Mouse (Mus musculus) Muller cell, postnatal 12 days (primary cell): ENCODE measurements around the gene Gm11011.

Experiments used
- DNase-seq: peaks from one replicate; pipeline ENCODE4 v3.0.0-alpha.2; 2015; ENCODE audit errors: inconsistent ontology term

Gm11011 gene

DNA sequence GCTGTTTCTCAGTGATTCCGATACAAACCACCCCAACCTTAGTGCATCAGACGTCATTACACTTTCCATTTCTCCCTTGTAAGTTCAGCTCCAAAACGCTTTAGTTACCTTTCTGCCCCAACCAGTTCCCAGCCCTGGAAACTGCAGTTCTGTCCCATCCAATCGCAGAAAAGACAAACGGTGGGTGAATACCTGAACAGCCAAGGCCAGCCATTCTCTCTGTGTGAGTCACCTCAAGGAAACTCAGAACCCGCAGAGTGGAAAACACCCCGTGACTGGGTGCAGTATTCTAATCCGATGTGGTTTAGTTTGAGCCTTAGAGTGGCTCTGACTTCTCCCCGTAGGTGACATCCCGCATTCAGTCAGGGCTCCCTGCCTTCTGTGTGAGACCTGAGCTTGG lies 2.2 kb upstream of the Gm11011 start:
- DNase-seq = no peak

DNA sequence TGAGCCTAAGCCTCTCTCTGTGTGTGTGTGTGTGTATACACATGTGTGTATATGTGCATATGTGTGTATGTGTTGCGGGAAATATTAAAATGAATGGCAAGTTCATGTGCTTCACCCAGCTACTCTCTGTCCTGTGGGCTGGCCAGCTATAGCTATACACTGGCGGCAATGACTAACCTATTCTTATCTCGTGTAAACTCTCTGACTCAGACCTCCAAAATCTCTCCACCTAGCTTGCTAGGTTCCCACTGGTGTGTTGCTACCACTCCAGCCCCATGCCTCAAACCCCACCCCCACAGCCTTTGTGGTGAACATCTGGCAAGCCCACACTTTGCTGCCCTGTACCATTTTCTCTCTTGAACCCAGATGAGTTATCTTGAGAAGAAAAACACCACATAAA lies 857 bp downstream of the Gm11011 start:
- no peak for DNase-seq

DNA sequence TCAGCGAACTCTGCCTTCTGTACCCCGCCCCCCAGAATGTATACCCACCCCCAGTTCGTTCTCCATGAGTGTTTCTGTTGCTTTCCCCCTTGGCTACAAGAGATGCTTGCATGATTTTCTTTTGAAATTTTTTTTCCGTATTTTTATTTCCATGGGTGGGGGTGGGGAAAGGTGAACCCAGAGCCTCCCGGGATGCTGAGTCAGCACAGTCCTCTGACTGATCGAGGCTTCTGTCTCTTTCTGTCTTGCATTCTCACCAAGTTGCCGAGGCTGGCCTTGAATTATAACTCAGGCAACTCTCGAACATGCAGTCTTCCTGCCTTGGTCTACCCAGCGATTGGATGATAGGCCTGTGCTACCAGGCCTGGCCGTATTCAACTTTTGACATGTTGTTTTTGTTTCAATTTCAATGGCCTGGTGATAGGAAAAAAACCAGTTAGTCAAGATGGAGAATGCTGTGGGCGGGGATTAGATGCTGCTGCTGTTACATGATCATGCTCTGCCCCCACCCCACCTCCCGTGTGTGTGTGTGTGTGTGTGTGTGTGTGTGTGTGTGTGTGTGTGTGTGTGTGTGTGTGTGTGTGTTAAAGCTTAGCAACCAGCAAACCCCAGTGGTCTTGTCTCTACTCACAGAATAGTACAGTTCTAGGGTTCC lies 1.8 kb downstream of the Gm11011 start:
- DNase-seq = no peak

DNA sequence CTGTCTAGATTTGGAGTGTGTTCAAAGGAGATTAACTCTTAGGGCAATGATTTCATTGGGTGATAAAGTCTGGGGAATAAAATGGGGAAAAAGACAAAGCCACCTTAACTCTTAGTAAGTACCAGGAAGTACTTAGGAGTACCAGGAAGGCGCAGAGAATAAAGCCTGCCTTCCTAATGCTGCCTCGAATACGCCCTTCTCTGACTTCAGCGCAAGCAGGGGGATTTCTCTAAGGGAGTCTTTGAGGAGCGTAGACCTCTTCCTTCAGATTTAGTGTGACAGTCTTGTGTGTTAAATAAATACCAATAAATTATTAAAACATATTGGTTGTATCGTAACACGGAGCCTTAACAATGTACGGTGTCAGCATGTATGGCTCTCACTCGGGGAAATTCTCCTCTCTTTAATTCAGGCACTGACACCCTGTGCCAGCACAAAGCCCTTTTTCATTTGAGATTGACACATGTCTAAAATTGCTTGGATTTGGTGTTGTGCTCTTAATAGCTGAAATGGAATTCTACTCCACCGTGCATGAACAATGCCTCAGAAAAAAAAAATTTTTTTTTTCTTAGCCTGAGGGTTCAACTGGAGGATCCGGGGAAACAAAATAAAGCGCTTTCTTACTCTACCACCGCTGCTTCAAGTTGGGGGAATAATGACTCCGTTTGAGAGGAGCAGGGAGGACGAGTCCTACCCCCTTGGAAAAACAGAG lies 2.6 kb downstream of the Gm11011 start:
- no peak for DNase-seq

DNA sequence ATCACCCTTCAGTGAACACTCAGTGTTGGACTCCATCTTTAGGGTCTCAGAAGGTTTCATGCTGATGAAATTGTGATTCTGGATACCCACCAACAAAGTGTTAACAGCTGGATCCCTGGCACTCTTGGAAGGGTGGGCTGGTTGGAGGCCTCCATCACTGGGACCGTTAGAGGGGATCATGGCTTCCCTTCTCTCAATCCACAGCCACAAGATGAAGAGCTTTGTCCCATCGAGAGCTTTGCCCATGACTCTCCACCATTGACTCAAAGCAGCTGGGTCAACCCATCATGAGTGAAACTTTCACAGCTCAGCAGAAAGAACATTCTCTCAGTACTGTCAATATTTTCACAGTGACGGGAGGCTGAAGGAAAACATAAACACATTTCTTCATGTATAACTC lies 4.1 kb downstream of the Gm11011 start:
- no peak for DNase-seq

DNA sequence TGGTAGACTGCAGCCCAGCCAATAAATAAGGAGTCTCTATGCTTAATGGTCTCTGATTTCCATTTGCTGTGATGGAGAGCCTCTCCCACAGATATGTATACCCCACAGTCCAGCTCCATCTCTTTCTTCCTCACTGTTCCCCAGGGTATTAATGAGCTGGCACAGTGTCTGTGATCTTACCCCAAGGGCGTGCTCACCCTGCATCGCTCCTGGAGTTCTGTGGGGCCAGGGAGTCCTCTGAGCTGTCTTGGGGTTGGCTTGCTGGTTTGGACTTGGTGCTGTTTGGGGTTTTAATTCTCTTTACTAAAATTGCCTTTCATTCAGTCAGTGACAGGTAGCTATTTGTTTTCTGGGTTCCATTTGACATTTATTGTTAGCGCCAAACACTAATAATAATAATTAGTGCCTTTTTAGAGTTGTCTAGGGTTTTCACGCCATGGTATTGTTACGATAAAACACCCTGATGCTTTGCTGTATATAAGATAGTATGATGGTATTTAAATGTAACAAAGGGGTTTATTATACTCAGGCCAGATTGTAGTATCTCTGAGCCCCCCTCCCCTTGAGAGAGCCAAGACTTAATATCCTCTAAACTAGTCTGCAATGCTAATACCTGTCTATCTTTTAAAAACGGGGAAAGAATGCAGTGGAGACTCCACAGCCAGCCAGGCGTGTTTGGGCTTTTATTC lies 9.9 kb downstream of the Gm11011 start:
- DNase-seq = no peak

DNA sequence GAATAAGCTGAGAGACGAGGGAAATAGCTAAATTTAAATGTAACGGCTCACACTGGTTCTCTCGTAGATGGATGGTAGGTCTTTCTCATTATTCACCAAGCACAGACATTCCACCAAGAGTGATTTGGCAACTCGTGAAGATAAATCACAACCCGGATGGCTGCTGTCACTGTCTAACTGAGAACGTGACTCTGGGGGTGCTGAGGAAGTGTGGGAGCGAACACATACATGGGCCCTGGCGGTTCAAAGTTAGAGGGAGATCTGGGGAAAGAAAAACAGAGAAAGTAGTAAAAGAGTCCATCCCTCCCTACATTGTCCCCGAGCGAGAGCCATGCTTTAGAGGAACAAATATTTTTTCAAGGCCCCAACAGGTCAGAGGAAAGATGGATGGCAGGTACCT lies 17.5 kb downstream of the Gm11011 start:
- DNase-seq = no peak

DNA sequence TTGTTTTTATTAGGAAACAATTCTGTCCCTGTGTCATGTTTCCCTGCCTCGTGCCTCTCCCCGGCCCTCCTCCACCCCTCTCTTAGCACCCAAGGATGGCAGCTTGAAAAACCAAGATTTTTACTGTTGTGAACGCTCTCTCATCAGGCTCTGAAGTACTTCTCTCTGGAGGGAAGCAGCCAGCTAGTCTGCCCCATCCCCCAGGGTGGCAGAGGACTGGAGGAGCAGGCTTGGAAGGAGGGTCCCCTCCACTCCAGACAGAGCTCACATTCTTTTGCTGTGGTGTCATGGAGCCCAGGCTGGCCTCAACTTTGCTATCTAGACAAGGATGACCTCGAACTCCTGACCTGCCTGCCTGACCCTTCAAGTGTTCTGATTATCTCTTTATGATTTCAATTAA lies 21.4 kb downstream of the Gm11011 start:
- no peak for DNase-seq

DNA sequence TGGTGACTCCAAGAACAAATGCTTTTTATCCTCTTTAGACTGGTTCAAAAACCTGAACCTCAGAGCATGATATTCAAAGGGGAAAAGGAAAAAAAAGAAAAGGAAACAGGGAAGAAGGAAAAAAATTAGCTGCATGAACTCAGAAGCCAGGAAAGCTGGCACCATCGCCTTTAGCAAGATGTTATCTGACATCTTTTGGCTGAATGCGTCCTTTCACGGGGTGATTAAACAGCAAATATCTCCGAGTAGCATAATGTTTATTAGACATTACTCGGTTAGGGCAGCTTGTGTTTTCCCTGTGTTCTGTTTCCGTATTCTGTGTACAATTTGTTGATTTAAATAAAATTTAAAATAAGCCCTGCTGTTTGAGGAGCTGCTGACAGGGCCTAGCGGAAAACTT lies 21.8 kb downstream of the Gm11011 start:
- no peak for DNase-seq

DNA sequence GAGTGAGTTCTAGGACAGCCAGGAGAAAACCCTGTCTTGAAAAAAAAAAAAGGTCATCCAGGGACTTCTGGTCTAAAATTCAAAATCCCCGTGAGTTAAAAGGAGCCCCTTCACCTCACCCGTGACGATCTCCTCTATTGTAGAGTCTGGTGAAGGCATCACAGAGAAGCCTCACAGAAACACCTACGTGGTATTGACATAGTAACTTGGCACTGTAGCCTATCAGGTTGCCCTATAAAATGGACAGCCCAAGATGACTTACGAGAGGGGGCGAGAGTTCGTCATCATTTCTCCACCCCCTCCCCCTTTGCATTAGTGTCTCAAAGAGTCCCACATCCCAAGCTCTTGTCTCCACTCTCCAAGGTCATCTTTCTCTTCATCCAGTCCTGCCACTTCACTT lies 41.9 kb downstream of the Gm11011 start:
- DNase-seq = no peak

DNA sequence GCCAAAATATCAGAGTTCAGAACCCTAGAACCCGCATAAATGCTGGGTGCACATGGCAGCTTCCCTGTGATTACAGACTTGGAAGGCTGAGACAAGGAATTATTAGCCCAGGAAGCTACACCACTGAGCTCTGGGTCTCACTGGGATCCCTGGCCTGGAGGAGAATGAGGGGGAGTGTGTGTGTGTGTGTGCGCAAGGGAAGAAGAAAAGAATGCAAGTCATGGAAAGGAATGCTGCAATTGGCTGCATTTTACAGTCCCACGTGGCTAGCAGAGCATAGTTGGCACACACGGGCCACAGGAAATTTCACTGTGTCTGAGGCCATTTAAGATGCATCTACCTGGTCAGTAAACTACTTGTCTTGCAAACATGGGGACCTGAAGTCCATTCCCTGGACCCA lies 48.6 kb downstream of the Gm11011 start:
- DNase-seq = peak; percentile 53
